In genomic region chr1:58697607-58698006, GRCm38 (mm10) we compare ENCODE assay signal across 10 mouse cellular contexts. TPM values are rescaled to one million over a fixed set of nuclear protein-coding genes. Genes with fewer than 3 reads are reported as not detected.
DNase-seq lines count a peak whose midpoint lies in the region; ATAC-seq and TF ChIP-seq lines count a peak whose summit lies in the region.
"Not testable (repeated sequence)": the region's sequence is repeated elsewhere in the genome, so short reads cannot be mapped to it uniquely, and the experiment has no call there.
"Had no signal": no experiment of that assay in that cellular context is flagged by ENCODE, and none has a peak within 500 bp of the region (broad histone marks: within the 10 kb centered on the region; RNA-seq: fewer than 3 reads in every experiment).

No protein-coding gene starts in this region.

- H3K9ac ChIP-seq in intestine, embryonic 16.5 days (ENCODE audit: low read depth, low read length) = not testable (repeated sequence)

- peak; percentile 35 for TF ChIP-seq CTCF in gastrocnemius, adult 2 months (IDR thresholded peaks at IDR 0.05)

- not testable (repeated sequence) for H3K36me3 ChIP-seq in intestine, embryonic 16.5 days (ENCODE audit: control insufficient read depth, insufficient read depth, low read length)

- H3K4me1 ChIP-seq in intestine, embryonic 16.5 days (ENCODE audit: control insufficient read depth, insufficient read depth, low read length) = not testable (repeated sequence)

- not testable (repeated sequence) for H3K4me2 ChIP-seq in intestine, embryonic 16.5 days (ENCODE audit: low read depth, low read length)

- not testable (repeated sequence) for H3K9me3 ChIP-seq in intestine, embryonic 16.5 days (ENCODE audit: control insufficient read depth, low read length)

- H3K27me3 ChIP-seq in intestine, embryonic 16.5 days (replicated peaks; ENCODE audit: control insufficient read depth, insufficient read depth, low read length) = not testable (repeated sequence)

- DNase-seq in NIH3T3 (ENCODE audit: low read depth) = peak; percentile 84
- peak; percentile 27 for DNase-seq in cerebellum, adult 9-11 months
- not testable (repeated sequence) for DNase-seq in gastrocnemius, adult 2 months
- DNase-seq in layer of hippocampus, postnatal 14 days (ENCODE audit: low spot score in 2 of 2) = peak; percentile 32 to 70
- peak; percentile 20 for DNase-seq in right cerebral cortex, postnatal 14 days

- intact Hi-C loops in gastrocnemius, adult 2 months (cut with DNase I) = not testable (repeated sequence)

- ATAC-seq in intestine, embryonic 16.5 days = peak; percentile 56; the same call in 1 of the 2 replicates
- ATAC-seq in megakaryocyte-erythroid progenitor cell, adult 5-6 weeks (replicated peaks; ENCODE audit: low FRiP score, low TSS enrichment, poor library complexity, severe bottlenecking) = peak; percentile 87

- WGBS in intestine, embryonic 16.5 days = 56% methylated on average over 1 of the region's 1 CpGs

- not testable (repeated sequence) for H3K27ac ChIP-seq in gastrocnemius, adult 2 months; intestine, embryonic 16.5 days (ENCODE audit: low read length)

- not testable (repeated sequence) for H3K4me3 ChIP-seq in gastrocnemius, adult 2 months; intestine, embryonic 16.5 days (ENCODE audit: low read length)

RNA-seq across cellular contexts. Expression of gene Als2cr12, which starts 1.8 kb away (rescaled TPM):
- not detected for total RNA-seq in gastrocnemius, adult 2 months (2021)
- polyA plus RNA-seq in intestine, embryonic 16.5 days (2015; fragmentation: Nextera tagmentation; extraction: Ambion mirVana) = 1.8 and 2.4 TPM in 2 replicates
- not detected for total RNA-seq in layer of hippocampus, postnatal 14 days (2021)
- total RNA-seq in megakaryocyte-erythroid progenitor cell, adult 5-6 weeks (2014; fragmentation: Nextera tagmentation) = not detected in 2 replicates
- total RNA-seq in megakaryocyte-erythroid progenitor cell, adult 5-6 weeks (2017) = not detected in 2 replicates
- total RNA-seq: layer of hippocampus, postnatal 25 days had no signal
- polyA plus RNA-seq: hindbrain, embryonic 13.5 days; neural tube, embryonic 12.5 days had no signal

RNA-seq across cellular contexts. Expression of gene Cflar, which starts 13.7 kb away (rescaled TPM):
- 10 to 100 TPM; 38.8 to 58.6 TPM for total RNA-seq in gastrocnemius, adult 2 months (2021)
- polyA plus RNA-seq in intestine, embryonic 16.5 days (2015; fragmentation: Nextera tagmentation; extraction: Ambion mirVana) = 25.6 and 28.2 TPM in 2 replicates
- total RNA-seq in layer of hippocampus, postnatal 14 days (2021) = 10 to 100 TPM; 33.2 to 38.0 TPM
- total RNA-seq in megakaryocyte-erythroid progenitor cell, adult 5-6 weeks (2014; fragmentation: Nextera tagmentation) = 51.7 and 65.3 TPM in 2 replicates
- total RNA-seq in megakaryocyte-erythroid progenitor cell, adult 5-6 weeks (2017) = 26.9 and 53.4 TPM in 2 replicates
